Mouse (Mus musculus) stomach, embryonic 15.5 days (tissue): ENCODE measurements around the gene Catsperd. TPM values are rescaled to one million over a fixed set of nuclear protein-coding genes. Genes with fewer than 3 reads are reported as not detected.

Source experiments
- ATAC-seq: fragments of 200-750 bp; cut with Nextera tagmentation; 2 replicates; pipeline ENCODE4 v1.8.0; 2017; ENCODE audit warnings: low read depth, moderate number of reproducible peaks, moderate TSS enrichment; ENCODE audit not compliant: insufficient read depth, low FRiP score
- H3K27ac ChIP-seq: fragments of 300-500 bp; sonication (generic); 2 replicates; pipeline ENCODE4 v1.5.1; 2015; ENCODE audit warnings: mild to moderate bottlenecking, inconsistent platforms
- H3K27me3 ChIP-seq: fragments of 300-500 bp; sonication (generic); replicated peaks from 2 replicates; pipeline ENCODE4 v1.6.1; 2015; ENCODE audit warnings: inconsistent platforms
- H3K36me3 ChIP-seq: fragments of 300-500 bp; sonication (generic); 2 replicates; pipeline ENCODE4 v1.6.1; 2015; ENCODE audit warnings: inconsistent platforms
- H3K4me1 ChIP-seq: fragments of 300-500 bp; sonication (generic); 2 replicates; pipeline ENCODE4 v1.6.1; 2015; ENCODE audit warnings: inconsistent platforms
- H3K4me2 ChIP-seq: fragments of 300-500 bp; sonication (generic); 2 replicates; pipeline ENCODE4 v1.6.1; 2015; ENCODE audit warnings: mild to moderate bottlenecking, inconsistent platforms
- H3K4me3 ChIP-seq: fragments of 300-500 bp; sonication (generic); replicated peaks from 2 replicates; pipeline ENCODE4 v1.5.1; 2015; ENCODE audit warnings: inconsistent platforms
- H3K9ac ChIP-seq: fragments of 300-500 bp; sonication (generic); 2 replicates; pipeline ENCODE4 v1.6.1; 2015; ENCODE audit warnings: inconsistent platforms
- H3K9me3 ChIP-seq: fragments of 300-500 bp; sonication (generic); 2 replicates; pipeline ENCODE4 v1.6.1; 2016; ENCODE audit warnings: inconsistent platforms
- WGBS: fragments of 180-500 bp; shearing (Covaris S2); methylation state at CpG from one replicate; pipeline ENCODE4 v1.1.7; 2015; 5-methylcytosine and 5-hydroxymethylcytosine counted together
- polyA plus RNA-seq: library from polyadenylated mRNA; unstranded; fragments of >200 nt; fragmentation: Nextera tagmentation; extraction: Ambion mirVana; gene quantifications from 2 replicates; pipeline ENCODE4 v1.2.1, GENCODE M21; 2015

The Catsperd gene
- polyA plus RNA-seq, 1 experiment from 2014 or later: 0.30 TPM

DNA sequence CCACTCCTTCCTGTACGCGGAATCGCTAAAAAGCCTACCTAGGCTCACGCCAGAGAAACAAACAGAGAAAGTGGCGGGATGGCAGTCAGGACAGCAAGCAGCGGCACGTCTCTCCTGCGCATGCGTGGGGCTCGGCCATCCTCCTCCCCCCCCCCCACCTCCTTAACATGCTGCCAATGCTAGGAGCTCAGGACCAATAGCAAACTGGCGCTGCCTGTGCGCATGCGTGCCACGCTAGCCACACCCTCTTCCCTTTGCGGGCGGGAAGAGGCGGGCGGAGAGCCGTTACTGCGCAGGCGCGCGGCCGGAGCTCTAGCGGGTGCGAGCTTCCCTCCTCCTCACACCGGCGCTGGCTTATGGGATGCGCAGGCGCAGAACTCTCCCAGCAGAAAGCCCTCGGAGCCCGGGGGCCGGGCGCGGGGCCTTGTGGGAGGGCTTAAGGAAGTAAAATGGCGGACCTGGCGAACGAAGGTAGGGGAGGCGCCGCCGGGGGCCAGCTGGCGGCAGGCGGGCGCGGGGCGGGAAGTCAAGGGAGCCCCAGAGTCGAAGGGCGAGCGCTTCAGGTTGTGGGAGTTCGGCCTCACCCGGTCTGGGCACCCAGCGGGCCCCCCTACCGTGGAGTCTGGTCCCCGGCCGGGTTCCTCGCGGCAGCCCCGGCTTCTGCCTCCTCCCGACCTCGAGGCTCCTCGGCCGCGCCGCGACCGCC, 45.2 kb downstream of the Catsperd start, which contains the start of gene Ranbp3:
Gene Ranbp3 (plus strand): TSS at position 354 of the 706 bp plus-strand sequence.
- ATAC-seq: peak; percentile 95
- Histone ChIP-seq H3K4me3 (peak within 1 kb of the TSS; percentile 95), H3K9ac (peak within 1 kb of the TSS; percentile 92), H3K27me3 (no peaks in the 10 kb centered on the region), H3K9me3 (no peaks in the 10 kb centered on the region), H3K27ac (peak within 1 kb of the TSS; percentile 85), H3K36me3 (peaks cover 13% of the 10 kb centered on the region), H3K4me2 (peak within 1 kb of the TSS; percentile 70), H3K4me1 (peaks cover 22% of the 10 kb centered on the region)
- under 1% methylated on average over 56 of the region's 66 CpGs for WGBS

DNA sequence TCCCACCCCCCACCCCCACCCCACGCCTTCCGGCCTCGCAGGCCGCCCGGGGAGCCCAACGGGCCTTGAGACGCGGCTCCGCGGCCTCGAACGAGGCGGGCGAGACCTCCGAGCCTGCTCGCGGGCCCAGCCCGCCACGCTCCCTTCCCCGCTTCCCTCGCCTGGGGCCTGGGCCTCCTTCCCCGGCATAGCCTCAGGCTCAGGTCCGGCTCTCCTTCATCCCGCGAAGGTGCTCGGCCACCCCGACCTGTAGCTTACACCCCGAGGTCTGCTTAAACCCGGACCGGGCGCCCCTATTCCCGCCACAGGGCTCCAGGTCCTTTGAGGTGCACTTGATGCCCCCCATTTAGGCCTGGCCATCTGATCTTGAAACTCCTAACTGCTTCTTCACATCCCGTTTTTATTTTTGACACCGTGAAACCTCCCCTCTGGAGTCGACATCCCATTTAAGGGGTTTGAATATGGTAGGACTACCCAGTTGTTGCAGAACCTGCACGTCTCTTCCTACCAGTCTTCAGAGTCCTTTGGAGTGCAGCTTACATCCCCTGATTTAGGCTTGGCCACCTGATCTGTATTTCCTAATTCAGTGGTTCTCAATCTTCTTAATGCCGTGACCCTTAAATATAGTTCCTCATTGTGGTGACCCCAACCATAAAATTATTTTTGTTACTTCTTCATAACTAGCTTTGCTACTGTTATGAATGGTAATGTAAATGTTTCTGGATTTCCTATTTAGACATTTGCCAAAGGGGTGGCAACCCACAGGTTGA, 45.9 kb downstream of the Catsperd start:
- peak overlapping the region; percentile 85 for H3K27ac ChIP-seq
- H3K27me3 ChIP-seq: no peaks in the 10 kb centered on the region
- under 1% methylated on average over 32 of the region's 37 CpGs for WGBS
- H3K36me3 ChIP-seq: peaks cover 13% of the 10 kb centered on the region
- 0 out of 2 replicates have a peak, but pooled peaks have one; percentile 1 for ATAC-seq
- peak overlapping the region; percentile 95 for H3K4me3 ChIP-seq
- peak overlapping the region; percentile 70 for H3K4me2 ChIP-seq
- no peaks in the 10 kb centered on the region for H3K9me3 ChIP-seq
- H3K4me1 ChIP-seq: peaks cover 16% of the 10 kb centered on the region; the same call in 1 of the 2 replicates
- peak overlapping the region; percentile 92 for H3K9ac ChIP-seq

DNA sequence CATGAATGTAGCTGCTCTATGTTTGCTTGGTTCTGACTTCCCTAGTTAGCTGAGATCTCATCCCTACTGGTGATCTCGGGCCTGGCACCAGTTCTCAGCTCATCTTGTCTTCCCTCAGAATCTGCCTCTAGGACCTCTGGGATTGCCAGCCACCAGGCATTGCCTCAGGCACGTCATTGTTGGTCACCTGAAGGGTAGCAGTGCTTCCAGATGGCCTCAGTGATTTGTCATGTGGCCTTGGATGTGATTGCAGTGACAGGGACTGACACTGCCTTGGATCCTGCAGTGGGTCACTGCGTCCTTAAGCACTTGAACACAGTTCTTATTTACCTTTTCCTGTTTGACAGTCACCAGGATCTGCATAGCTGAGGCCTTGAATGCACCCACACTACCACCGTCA, 53.8 kb downstream of the Catsperd start:
- Histone ChIP-seq H3K27me3 (no peaks in the 10 kb centered on the region), H3K9me3 (no peaks in the 10 kb centered on the region), H3K4me1 (peaks cover 14% of the 10 kb centered on the region), H3K4me3 (no peak overlapping the region), H3K36me3 (peaks cover 31% of the 10 kb centered on the region), H3K4me2 (no peak overlapping the region), H3K27ac (no peak overlapping the region), H3K9ac (no peak overlapping the region)
- 68% methylated on average over 4 of the region's 4 CpGs for WGBS
- ATAC-seq: no peak

DNA sequence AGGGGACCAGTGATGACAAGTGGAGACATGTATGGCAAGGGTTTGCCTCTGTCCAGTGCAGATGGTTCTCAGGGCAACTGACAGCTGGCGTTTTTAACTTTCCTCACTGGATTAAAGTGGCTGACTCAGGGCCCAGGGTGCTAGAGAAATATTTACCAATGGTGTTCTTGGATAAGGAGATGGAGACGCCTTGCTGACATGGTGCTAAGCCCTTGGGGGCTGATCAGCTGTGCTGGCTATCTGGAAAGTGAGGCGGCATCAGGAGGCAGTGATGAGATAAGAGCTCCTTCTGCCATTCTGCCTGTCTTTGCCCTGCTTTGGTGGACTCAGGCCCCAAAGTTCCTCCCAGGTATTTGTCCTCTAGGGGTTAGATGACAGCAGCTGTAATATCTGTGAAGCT, 54.9 kb downstream of the Catsperd start:
- Histone ChIP-seq H3K4me2 (no peak overlapping the region), H3K36me3 (peaks cover 33% of the 10 kb centered on the region), H3K27me3 (no peaks in the 10 kb centered on the region), H3K4me1 (peaks cover 14% of the 10 kb centered on the region), H3K9ac (no peak overlapping the region), H3K4me3 (no peak overlapping the region), H3K27ac (no peak overlapping the region), H3K9me3 (no peaks in the 10 kb centered on the region)
- 48% methylated on average over 3 of the region's 3 CpGs for WGBS
- peak; percentile 48; the same call in 1 of the 2 replicates for ATAC-seq

DNA sequence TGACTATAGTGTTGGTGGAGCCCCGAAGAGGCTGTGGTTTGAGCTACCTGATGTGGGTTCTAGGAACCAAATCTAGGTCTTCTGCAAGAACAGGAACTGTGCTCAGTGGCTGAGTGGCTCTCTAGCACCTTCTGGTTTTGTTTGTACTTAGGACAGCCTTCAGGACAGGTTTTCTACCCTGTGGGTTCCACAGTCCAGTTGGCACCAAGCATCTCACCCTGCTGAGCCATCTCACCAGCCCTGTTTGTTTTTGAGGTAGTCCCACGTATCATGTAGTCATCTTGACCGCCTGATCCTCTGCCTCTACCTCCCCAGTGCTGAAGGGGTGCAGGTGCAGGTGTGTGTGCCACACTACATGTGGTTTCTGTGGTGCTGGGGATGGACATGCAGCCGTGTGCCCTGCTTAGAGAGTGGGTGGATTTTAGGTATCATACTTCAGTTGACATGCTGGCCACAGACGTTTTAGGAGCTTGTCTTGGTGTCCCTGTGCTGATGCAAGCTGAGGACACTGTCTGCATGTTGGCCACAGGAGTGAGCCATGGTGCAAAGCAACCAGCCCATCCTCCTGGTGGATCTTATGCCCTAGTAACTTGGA, 55.7 kb downstream of the Catsperd start:
- WGBS: 77% methylated on average over 5 of the region's 5 CpGs
- peaks cover 40% of the 10 kb centered on the region for H3K36me3 ChIP-seq

DNA sequence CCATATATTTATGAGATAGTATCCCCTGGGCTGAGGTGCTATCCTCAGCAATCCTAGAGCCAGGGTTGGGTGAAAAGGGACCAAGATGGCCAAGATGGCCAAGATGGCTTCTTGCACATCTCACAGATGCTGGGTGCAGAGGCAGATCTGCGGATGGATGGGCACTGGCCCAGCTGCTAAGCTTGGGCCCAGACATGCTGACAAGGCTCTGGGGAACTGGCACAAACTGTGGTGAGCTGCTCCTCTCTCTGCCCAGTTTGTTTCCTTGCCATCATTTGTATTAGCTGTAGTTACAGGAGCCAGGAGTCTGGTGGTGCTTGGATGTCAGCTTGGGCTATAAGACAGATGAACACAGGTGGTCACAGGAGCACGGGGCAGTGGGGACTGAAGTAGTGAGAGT, 56.7 kb downstream of the Catsperd start:
- Histone ChIP-seq H3K27ac (no peak overlapping the region), H3K9me3 (no peaks in the 10 kb centered on the region), H3K4me3 (no peak overlapping the region), H3K4me2 (no peak overlapping the region), H3K9ac (no peak overlapping the region), H3K4me1 (peaks cover 14% of the 10 kb centered on the region), H3K36me3 (peaks cover 43% of the 10 kb centered on the region), H3K27me3 (no peaks in the 10 kb centered on the region)
- no peak for ATAC-seq
- 77% methylated on average over 2 of the region's 2 CpGs for whole genome bisulfite sequencing

More for the DNA sequence above, 55.7 kb downstream of the Catsperd start:
- H3K9ac ChIP-seq: no peak overlapping the region
- no peak overlapping the region for H3K4me3 ChIP-seq
- no peak overlapping the region for H3K4me2 ChIP-seq
- H3K27me3 ChIP-seq: no peaks in the 10 kb centered on the region
- H3K27ac ChIP-seq: no peak overlapping the region
- ATAC-seq: no peak
- no peaks in the 10 kb centered on the region for H3K9me3 ChIP-seq
- H3K4me1 ChIP-seq: peaks cover 14% of the 10 kb centered on the region

DNA sequence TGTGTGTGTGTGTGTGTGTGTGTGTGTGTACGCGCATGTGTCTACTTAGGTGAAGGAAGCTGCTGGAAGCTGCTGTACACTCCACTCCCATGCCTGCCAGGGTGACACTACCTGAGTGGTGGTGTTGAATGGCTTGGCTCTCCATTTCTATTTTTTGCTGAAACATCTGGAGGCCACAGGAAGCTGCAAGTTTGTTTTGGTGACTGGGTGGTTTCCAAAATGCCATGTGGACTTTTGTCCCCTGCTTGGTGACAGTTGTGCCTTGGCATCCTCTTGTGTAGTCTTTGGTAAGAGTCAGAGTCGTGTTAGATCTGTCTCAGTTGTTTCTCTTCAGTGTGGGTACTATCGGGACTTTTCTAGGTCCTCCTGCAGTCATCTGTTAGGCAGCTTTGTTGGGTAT, 58.9 kb downstream of the Catsperd start:
- H3K9me3 ChIP-seq: no peaks in the 10 kb centered on the region
- peaks cover 39% of the 10 kb centered on the region for H3K36me3 ChIP-seq
- no peak overlapping the region for H3K4me3 ChIP-seq

DNA sequence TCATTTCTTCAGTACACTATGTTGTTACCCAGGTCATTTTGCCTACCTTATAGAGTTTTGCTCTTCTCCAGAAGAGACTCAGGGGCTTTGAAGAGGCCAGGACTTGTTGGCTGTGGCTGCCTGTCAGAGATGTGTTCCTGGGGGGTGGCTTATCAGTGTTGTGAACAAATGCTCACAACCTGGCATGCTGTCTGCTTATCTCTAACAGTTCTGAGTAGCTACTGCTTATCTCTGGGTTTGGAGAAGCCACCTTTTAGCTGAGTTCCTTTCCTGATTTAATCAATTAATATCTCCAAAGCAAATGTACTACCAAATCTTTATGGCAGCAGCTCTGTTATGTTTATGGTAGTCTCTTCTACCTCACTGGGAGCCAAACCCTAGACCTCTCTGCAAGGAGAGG, 60.1 kb downstream of the Catsperd start:
- H3K36me3 ChIP-seq: peaks cover 40% of the 10 kb centered on the region
- H3K4me2 ChIP-seq: no peak overlapping the region
- H3K27me3 ChIP-seq: no peaks in the 10 kb centered on the region
- no peak overlapping the region for H3K9ac ChIP-seq
- H3K27ac ChIP-seq: no peak overlapping the region
- no peak overlapping the region for H3K4me3 ChIP-seq
- no peaks in the 10 kb centered on the region for H3K9me3 ChIP-seq
- peaks cover 2% of the 10 kb centered on the region; the same call in 1 of the 2 replicates for H3K4me1 ChIP-seq
- ATAC-seq: peak; percentile 64

More for the DNA sequence above, 58.9 kb downstream of the Catsperd start:
- H3K27me3 ChIP-seq: no peaks in the 10 kb centered on the region
- no peak overlapping the region for H3K27ac ChIP-seq
- no peak for ATAC-seq
- WGBS: 90% methylated on average over 3 of the region's 4 CpGs
- H3K9ac ChIP-seq: no peak overlapping the region
- H3K4me2 ChIP-seq: no peak overlapping the region
- H3K4me1 ChIP-seq: peaks cover 9% of the 10 kb centered on the region

DNA sequence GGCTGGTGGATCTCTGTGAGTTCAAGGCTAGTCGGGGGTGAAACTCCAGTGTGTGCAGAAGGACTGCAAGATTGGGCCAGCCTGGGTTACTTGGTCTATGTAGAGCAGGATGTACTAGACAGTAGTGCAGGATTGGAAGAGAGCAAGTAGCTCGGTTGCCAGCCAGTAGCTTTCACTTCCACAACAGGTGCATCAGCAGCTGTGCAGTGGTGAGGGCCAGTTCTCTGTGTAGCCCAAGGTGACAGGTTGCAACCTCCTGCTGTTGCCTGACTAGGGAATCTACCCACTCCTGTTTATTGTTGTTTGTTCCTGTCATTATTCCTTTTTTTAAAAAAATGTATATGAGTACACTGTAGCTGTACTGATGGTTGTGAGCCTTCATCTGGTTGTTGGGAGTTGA, 60.7 kb downstream of the Catsperd start:
- no peak overlapping the region for H3K4me3 ChIP-seq
- 90% methylated on average over 2 of the region's 2 CpGs for WGBS
- peaks cover 1% of the 10 kb centered on the region; the same call in 1 of the 2 replicates for H3K4me1 ChIP-seq
- H3K27ac ChIP-seq: no peak overlapping the region
- H3K4me2 ChIP-seq: no peak overlapping the region
- H3K9ac ChIP-seq: no peak overlapping the region
- no peaks in the 10 kb centered on the region for H3K9me3 ChIP-seq
- peaks cover 45% of the 10 kb centered on the region for H3K36me3 ChIP-seq
- H3K27me3 ChIP-seq: no peaks in the 10 kb centered on the region
- ATAC-seq: no peak

DNA sequence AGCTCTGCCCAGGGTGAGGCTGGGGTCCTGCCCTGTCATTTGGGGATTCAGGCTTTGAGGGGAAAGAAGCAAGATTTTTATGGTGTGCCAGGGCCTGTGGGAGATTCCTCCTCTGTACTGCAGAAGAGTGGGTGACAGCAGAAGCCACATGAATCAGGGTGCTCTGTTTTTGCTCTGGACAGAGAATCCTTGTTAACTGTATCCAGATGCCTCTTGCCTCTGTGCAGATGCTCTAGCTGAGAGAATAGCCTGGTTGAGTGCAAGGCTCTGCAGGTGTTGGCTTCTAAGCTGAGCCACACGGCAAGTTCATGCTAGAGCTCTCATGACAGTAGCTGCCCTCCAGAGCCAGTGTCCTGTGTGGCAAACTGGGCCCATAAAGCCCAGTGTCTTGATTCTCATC, 65.5 kb downstream of the Catsperd start:
- ATAC-seq: no peak
- Histone ChIP-seq H3K27ac (peak overlapping the region; percentile 33; the same call in 1 of the 2 replicates), H3K4me3 (no peak overlapping the region), H3K4me2 (no peak overlapping the region), H3K9me3 (no peaks in the 10 kb centered on the region), H3K27me3 (no peaks in the 10 kb centered on the region), H3K36me3 (peaks cover 56% of the 10 kb centered on the region), H3K9ac (no peak overlapping the region), H3K4me1 (peaks cover 6% of the 10 kb centered on the region)
- 68% methylated on average over 1 of the region's 1 CpGs for WGBS

DNA sequence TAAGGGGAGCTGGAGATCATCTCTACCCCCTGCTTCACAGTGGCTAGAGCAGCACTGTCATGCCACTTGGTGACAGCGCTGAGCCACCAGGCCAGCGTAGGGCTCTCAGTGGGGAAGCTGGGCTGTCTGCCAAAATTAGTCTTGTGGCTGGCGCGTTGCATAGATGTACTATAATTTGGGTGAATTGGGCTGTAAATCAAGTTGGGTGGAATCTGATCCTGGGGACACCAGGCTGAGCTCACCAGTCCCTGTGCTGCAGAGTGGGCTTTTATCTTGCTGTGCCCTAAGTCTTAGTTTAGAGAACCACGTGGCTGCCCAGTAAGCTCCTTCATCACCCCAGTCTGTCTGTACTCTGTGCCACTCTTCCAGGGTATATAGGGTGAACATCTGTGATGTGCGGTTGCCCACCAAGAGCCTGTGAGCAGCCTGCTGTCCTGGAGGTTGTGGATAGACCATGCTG, 65.9 kb downstream of the Catsperd start:
- Histone ChIP-seq H3K9ac (no peak overlapping the region), H3K27ac (peak overlapping the region; percentile 33; the same call in 1 of the 2 replicates), H3K36me3 (peaks cover 57% of the 10 kb centered on the region), H3K4me2 (no peak overlapping the region), H3K27me3 (no peaks in the 10 kb centered on the region), H3K4me3 (no peak overlapping the region), H3K9me3 (no peaks in the 10 kb centered on the region), H3K4me1 (peaks cover 6% of the 10 kb centered on the region)
- no peak for ATAC-seq
- WGBS: 62% methylated on average over 6 of the region's 6 CpGs

DNA sequence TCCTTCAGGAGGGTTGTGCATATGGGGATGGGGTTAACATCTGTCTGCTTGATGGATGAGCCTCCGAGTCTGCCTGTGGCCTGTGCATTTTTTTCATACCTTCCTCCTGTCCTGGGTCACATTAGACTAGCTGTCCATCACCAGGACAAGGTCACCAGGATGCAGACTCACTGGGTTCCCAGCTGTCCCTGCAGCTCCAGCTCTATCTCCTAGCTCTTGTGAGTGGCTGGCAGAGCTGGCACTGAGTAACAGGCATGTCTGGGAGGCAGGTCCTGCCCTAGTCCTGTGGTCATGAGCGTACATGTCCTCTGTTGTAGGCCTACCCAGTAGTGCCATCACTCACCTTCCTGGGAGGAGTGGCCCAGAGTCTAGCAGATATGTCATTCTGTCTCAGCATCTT, 72.5 kb downstream of the Catsperd start:
- WGBS: 69% methylated on average over 2 of the region's 2 CpGs

More for the DNA sequence above, 72.5 kb downstream of the Catsperd start:
- no peak for ATAC-seq
- Histone ChIP-seq H3K4me3 (no peak overlapping the region), H3K9me3 (no peaks in the 10 kb centered on the region), H3K27me3 (no peaks in the 10 kb centered on the region), H3K4me2 (no peak overlapping the region), H3K36me3 (peaks cover 84% of the 10 kb centered on the region), H3K27ac (no peak overlapping the region), H3K9ac (no peak overlapping the region), H3K4me1 (no peaks in the 10 kb centered on the region)
